Comparison of ENCODE assay signal across 9 mouse cellular contexts in the genomic region with DNA sequence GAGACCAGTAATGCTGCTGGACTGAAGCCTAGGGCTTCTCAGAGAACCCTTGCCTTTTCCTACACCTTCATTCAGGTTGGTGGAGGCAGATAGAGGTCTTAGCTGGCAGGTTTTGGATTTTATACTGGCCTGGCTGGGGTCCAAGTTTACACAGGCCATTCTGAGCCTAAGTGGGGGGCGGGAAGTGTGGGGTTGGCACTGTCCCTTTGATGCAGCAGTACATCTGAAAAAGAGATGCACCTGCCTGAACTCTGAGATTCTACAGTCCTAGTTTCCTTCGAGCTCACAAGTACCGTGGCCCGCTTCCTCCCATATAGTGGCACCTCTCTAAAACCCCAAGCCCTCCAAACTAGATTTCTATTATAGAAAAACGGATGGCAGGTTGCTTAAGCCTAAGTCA. TPM values are rescaled to one million over a fixed set of nuclear protein-coding genes. Genes with fewer than 3 reads are reported as not detected.
DNase-seq lines count a peak whose midpoint lies in the region; ATAC-seq and TF ChIP-seq lines count a peak whose summit lies in the region.
"Had no signal": no experiment of that assay in that cellular context is flagged by ENCODE, and none has a peak within 500 bp of the region (broad histone marks: within the 10 kb centered on the region; RNA-seq: fewer than 3 reads in every experiment).

No protein-coding gene starts in this region.

- H3K27me3 ChIP-seq in neural tube, embryonic 12.5 days (replicated peaks) = peaks cover 18% of the 10 kb centered on the region
- H3K27me3 ChIP-seq in liver, postnatal 0 days (ENCODE audit: insufficient read depth, low read length) = 0 out of 2 replicates have a peak, but pooled peaks cover 7% of the 10 kb centered on the region

- H3K27ac ChIP-seq in neural tube, embryonic 12.5 days = no peak overlapping the region
- no peak overlapping the region for H3K27ac ChIP-seq in liver, postnatal 0 days (ENCODE audit: low read depth)
- H3K27ac ChIP-seq: limb, embryonic 12.5 days had no signal

- no peak overlapping the region for H3K9ac ChIP-seq in neural tube, embryonic 12.5 days
- peak overlapping the region; percentile 71; the same call in 1 of the 2 replicates for H3K9ac ChIP-seq in liver, postnatal 0 days (replicated peaks)
- H3K9ac ChIP-seq: limb, embryonic 12.5 days had no signal

- H3K4me3 ChIP-seq in neural tube, embryonic 12.5 days = no peak overlapping the region
- H3K4me3 ChIP-seq in liver, postnatal 0 days (ENCODE audit: low read depth, low read length) = peak overlapping the region; percentile 67; the same call in 1 of the 2 replicates

- TF ChIP-seq EP300 in liver, postnatal 0 days (IDR thresholded peaks at IDR 0.05; ENCODE audit: low read depth) = no peak

- WGBS in neural tube, embryonic 12.5 days = 42% methylated on average over 5 of the region's 5 CpGs
- 35% methylated on average over 5 of the region's 5 CpGs for WGBS in liver, postnatal 0 days (ENCODE audit: insufficient replicate concordance)

- DNase-seq in cerebellum, postnatal 10 days = peak; percentile 40 to 54
- DNase-seq in cerebellum, postnatal 4 days (ENCODE audit: low spot score in 2 of 2) = no peak
- DNase-seq in neural tube, embryonic 10.5 days (ENCODE audit: extremely low spot score, low spot score) = no peak
- DNase-seq in liver, postnatal 0 days = no peak
- peak; percentile 65 to 76 for DNase-seq in thymus, postnatal 36 days
- no peak for DNase-seq in embryo, embryonic 10.5 days (ENCODE audit: low spot score)

- H3K9me3 ChIP-seq in neural tube, embryonic 12.5 days = no peaks in the 10 kb centered on the region
- no peaks in the 10 kb centered on the region for H3K9me3 ChIP-seq in liver, postnatal 0 days (ENCODE audit: low read length)
- H3K9me3 ChIP-seq: limb, embryonic 12.5 days had no signal

- H3K4me1 ChIP-seq in neural tube, embryonic 12.5 days = peaks cover 45% of the 10 kb centered on the region
- H3K4me1 ChIP-seq in liver, postnatal 0 days (ENCODE audit: insufficient read depth) = peaks cover 26% of the 10 kb centered on the region

- no peak for TF ChIP-seq CTCF in liver, postnatal 0 days (IDR thresholded peaks at IDR 0.05; ENCODE audit: low read depth)

- peak overlapping the region; percentile 99 for H3K4me2 ChIP-seq in neural tube, embryonic 12.5 days (replicated peaks)
- peak overlapping the region; percentile 95 for H3K4me2 ChIP-seq in liver, postnatal 0 days (ENCODE audit: low read depth, low read length)

- ATAC-seq in neural tube, embryonic 12.5 days (ENCODE audit: low FRiP score, low read depth) = no peak
- no peak for ATAC-seq in liver, postnatal 0 days
- ATAC-seq in activated CD4-positive, CD25-positive, alpha-beta regulatory T cell, adult 4 months = no peak

- no peaks in the 10 kb centered on the region for H3K36me3 ChIP-seq in neural tube, embryonic 12.5 days
- no peaks in the 10 kb centered on the region for H3K36me3 ChIP-seq in liver, postnatal 0 days (replicated peaks; ENCODE audit: insufficient read depth, low read length)
- H3K36me3 ChIP-seq: limb, embryonic 12.5 days had no signal

RNA-seq across cellular contexts. Expression of gene Impdh1, which starts 1.4 kb away (rescaled TPM):
- polyA plus RNA-seq in neural tube, embryonic 12.5 days (2016; fragmentation: Nextera tagmentation; extraction: Ambion mirVana) = 65.0 and 69.5 TPM in 2 replicates
- 7.3 and 7.7 TPM in 2 replicates for polyA plus RNA-seq in liver, postnatal 0 days (2015; fragmentation: Nextera tagmentation; extraction: Ambion mirVana)
- 10 to 100 TPM; 13.0 to 16.5 TPM for polyA plus RNA-seq in activated CD4-positive, CD25-positive, alpha-beta regulatory T cell, adult 4 months (2017; shearing (Covaris generic))

RNA-seq across cellular contexts. Expression of gene Prrt4, which starts 35.4 kb away (rescaled TPM):
- 2.1 and 2.9 TPM in 2 replicates for polyA plus RNA-seq in neural tube, embryonic 12.5 days (2016; fragmentation: Nextera tagmentation; extraction: Ambion mirVana)
- polyA plus RNA-seq in liver, postnatal 0 days (2015; fragmentation: Nextera tagmentation; extraction: Ambion mirVana) = not detected in 2 replicates
- not detected for polyA plus RNA-seq in activated CD4-positive, CD25-positive, alpha-beta regulatory T cell, adult 4 months (2017; shearing (Covaris generic))

RNA-seq across cellular contexts. Expression of gene Rbm28, which starts 50.0 kb away (rescaled TPM):
- polyA plus RNA-seq in neural tube, embryonic 12.5 days (2016; fragmentation: Nextera tagmentation; extraction: Ambion mirVana) = 50.3 and 56.0 TPM in 2 replicates
- polyA plus RNA-seq in liver, postnatal 0 days (2015; fragmentation: Nextera tagmentation; extraction: Ambion mirVana) = 6.6 and 8.2 TPM in 2 replicates
- polyA plus RNA-seq in activated CD4-positive, CD25-positive, alpha-beta regulatory T cell, adult 4 months (2017; shearing (Covaris generic)) = 10 to 100 TPM; 44.7 to 54.4 TPM

RNA-seq across cellular contexts. Expression of gene Hilpda, which starts 57.5 kb away (rescaled TPM):
- polyA plus RNA-seq in neural tube, embryonic 12.5 days (2016; fragmentation: Nextera tagmentation; extraction: Ambion mirVana) = 28.1 and 30.9 TPM in 2 replicates
- polyA plus RNA-seq in liver, postnatal 0 days (2015; fragmentation: Nextera tagmentation; extraction: Ambion mirVana) = 24.1 and 29.0 TPM in 2 replicates
- polyA plus RNA-seq in activated CD4-positive, CD25-positive, alpha-beta regulatory T cell, adult 4 months (2017; shearing (Covaris generic)) = 10 to 100 TPM; 28.1 to 33.4 TPM

Comparison
In these comparisons a context has a peak if more than half of its experiments do, and no peak if none do; other contexts are left out.
1. DNase-seq: peak in cerebellum, postnatal 10 days (2 of 2) and thymus, postnatal 36 days (2 of 2); none in cerebellum, postnatal 4 days (0 of 2), neural tube, embryonic 10.5 days (single experiment), liver, postnatal 0 days (single experiment) and embryo, embryonic 10.5 days (single experiment).